Mouse (Mus musculus) hindbrain, embryonic 15.5 days (tissue): ENCODE data around the gene 1700016K19Rik. TPM values are rescaled to one million over a fixed set of nuclear protein-coding genes. Genes with fewer than 3 reads are reported as not detected.

Experiments
- ATAC-seq: fragments of 200-750 bp; cut with Nextera tagmentation; 2 replicates; pipeline ENCODE4 v1.8.0; 2017; ENCODE audit warnings: low read depth, moderate number of reproducible peaks, moderate TSS enrichment; ENCODE audit not compliant: low FRiP score
- H3K27ac ChIP-seq: fragments of 300-500 bp; sonication (generic); replicated peaks from 2 replicates; pipeline ENCODE4 v1.5.1; 2015; ENCODE audit warnings: mild to moderate bottlenecking, inconsistent platforms
- H3K27me3 ChIP-seq: fragments of 300-500 bp; sonication (generic); 2 replicates; pipeline ENCODE4 v1.6.1; 2015; ENCODE audit warnings: control low read depth, inconsistent platforms
- H3K36me3 ChIP-seq: fragments of 300-500 bp; sonication (generic); 2 replicates; pipeline ENCODE4 v1.6.1; 2015; ENCODE audit warnings: control low read depth, inconsistent platforms
- H3K4me1 ChIP-seq: fragments of 300-500 bp; sonication (generic); replicated peaks from 2 replicates; pipeline ENCODE4 v1.6.1; 2015; ENCODE audit warnings: control low read depth, inconsistent platforms
- H3K4me2 ChIP-seq: fragments of 300-500 bp; sonication (generic); 2 replicates; pipeline ENCODE4 v1.6.1; 2015; ENCODE audit warnings: moderate library complexity, mild to moderate bottlenecking, inconsistent platforms
- H3K4me3 ChIP-seq: fragments of 300-500 bp; sonication (generic); 2 replicates; pipeline ENCODE4 v1.5.1; 2015; ENCODE audit warnings: mild to moderate bottlenecking, inconsistent platforms
- H3K9ac ChIP-seq: fragments of 300-500 bp; sonication (generic); 2 replicates; pipeline ENCODE4 v1.6.1; 2015; ENCODE audit warnings: inconsistent platforms
- H3K9me3 ChIP-seq: fragments of 300-500 bp; sonication (generic); 2 replicates; pipeline ENCODE4 v1.6.1; 2016; ENCODE audit warnings: control low read depth, inconsistent platforms
- WGBS: fragments of 180-500 bp; shearing (Covaris S2); methylation state at CpG from one replicate; pipeline ENCODE4 v1.1.7; 2015; 5-methylcytosine and 5-hydroxymethylcytosine counted together
- polyA plus RNA-seq: library from polyadenylated mRNA; unstranded; fragments of >200 nt; fragmentation: Nextera tagmentation; extraction: Ambion mirVana; gene quantifications from 2 replicates; pipeline ENCODE4 v1.2.1, GENCODE M21; 2015

The 1700016K19Rik gene
- polyA plus RNA-seq = 4.3 and 5.0 TPM in 2 replicates

DNA sequence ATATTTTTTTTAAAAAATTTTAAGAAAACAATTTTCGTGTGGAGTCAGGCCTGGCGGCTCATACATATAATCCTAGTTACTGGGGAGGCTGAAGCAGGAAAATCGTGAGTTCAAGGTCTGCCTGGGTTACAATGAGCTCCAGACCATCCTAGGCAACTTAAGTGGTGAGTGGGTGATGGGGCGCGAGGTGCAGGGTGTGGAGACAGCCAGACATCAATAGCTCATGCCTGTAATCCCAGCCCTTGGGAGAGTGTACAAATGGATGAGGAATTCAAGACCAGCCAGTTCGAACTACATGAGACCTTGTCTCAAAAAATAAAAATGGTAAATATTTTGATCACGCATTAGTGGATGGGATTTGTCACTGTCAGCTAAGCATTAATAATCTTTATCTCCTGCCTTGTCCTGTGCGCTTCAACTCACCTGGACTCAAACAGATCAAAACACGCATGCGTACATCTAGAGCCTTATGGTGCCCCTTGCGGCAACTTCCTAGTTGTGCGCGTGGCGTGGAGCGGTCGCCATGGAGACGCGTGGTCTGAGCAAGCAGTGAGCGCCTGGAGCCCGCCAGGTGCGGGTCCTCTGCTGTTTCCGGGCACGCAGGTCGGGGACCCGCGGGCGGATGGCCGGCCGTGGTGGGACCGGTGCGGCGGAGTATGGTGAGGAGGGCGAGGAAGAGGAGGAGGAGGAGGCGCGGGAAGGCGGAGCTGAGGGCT lies at the start of gene 1700016K19Rik:
Gene 1700016K19Rik (plus strand): TSS at position 473 of the 716 bp plus-strand sequence.
- Histone ChIP-seq H3K9me3 (no peaks in the 10 kb centered on the region), H3K4me2 (peak within 1 kb of the TSS; percentile 94), H3K4me1 (peaks cover 9% of the 10 kb centered on the region), H3K27me3 (peaks cover 4% of the 10 kb centered on the region; the same call in 1 of the 2 replicates), H3K27ac (no peak within 1 kb of the TSS), H3K4me3 (peak within 1 kb of the TSS; percentile 71), H3K36me3 (no peaks in the 10 kb centered on the region), H3K9ac (peak within 1 kb of the TSS; percentile 50)
- ATAC-seq = peak; percentile 87
- WGBS = 13% methylated on average over 35 of the region's 36 CpGs

DNA sequence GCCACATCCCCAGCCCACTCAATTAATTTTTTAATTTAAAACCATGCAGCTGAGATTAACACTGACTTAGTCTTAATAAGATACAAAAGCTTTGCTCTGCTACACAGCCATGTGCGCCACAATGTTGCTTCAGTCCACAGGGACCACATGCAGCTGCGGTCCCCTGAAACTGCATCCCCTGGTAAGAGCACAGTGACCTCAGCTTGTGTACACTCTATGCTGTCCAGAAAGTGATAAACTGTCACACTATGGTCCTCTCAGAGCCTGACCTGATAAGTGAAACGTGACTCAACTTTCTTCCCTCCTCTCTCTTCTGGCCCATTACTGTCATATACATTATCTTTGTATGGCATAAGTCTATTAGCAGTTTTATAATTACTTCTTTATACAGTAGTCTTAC lies 49.3 kb upstream of the 1700016K19Rik start:
- Histone ChIP-seq H3K4me3 (no peak overlapping the region), H3K27ac (no peak overlapping the region), H3K9ac (no peak overlapping the region), H3K4me1 (peaks cover 23% of the 10 kb centered on the region), H3K27me3 (no peaks in the 10 kb centered on the region), H3K4me2 (no peak overlapping the region), H3K36me3 (no peaks in the 10 kb centered on the region), H3K9me3 (no peaks in the 10 kb centered on the region)
- no peak for ATAC-seq
- 55% methylated on average over 3 of the region's 3 CpGs for WGBS

DNA sequence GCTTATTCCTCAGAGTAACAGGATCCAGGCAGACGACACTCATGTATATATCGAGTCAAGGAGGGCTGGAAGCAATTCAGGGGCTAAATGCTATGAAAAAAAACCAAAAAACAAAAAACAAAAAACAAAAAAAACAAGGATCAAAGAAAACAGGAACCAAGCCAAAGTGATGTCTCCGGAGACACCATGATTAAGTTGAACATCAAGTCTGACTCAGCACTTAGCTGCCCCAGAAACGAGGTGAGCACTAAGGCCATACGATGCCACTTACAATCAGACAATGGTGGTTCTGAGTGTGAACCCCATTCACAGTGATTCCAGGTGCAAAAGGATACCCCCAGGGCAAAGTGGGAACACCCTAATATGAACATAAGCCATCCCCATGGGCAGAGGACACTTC lies 47.8 kb upstream of the 1700016K19Rik start:
- no peak for ATAC-seq
- no peak overlapping the region for H3K9ac ChIP-seq
- peaks cover 9% of the 10 kb centered on the region for H3K4me1 ChIP-seq
- H3K4me3 ChIP-seq = no peak overlapping the region
- H3K36me3 ChIP-seq = no peaks in the 10 kb centered on the region
- no peak overlapping the region for H3K4me2 ChIP-seq
- 88% methylated on average over 5 of the region's 5 CpGs for WGBS
- H3K27me3 ChIP-seq = no peaks in the 10 kb centered on the region
- H3K27ac ChIP-seq = no peak overlapping the region
- no peaks in the 10 kb centered on the region for H3K9me3 ChIP-seq

DNA sequence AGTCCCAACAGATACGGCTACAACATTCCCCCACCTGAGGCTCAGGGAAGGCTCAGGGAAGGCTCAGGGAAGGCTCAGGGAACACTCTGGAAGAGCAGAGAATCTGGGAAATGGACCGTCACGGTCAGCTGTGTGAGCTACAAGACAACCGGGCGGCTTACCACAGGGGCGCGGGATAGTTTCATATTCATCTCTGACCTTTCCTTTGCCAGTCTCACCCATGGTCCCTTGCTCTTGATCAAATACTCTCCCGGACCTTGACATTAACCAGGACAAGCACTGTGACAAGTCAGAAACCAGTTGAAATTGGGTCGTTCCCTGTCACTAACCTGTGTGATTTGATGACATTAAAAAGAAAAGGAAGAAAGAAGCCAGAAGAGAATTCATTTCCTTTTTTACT lies 44.8 kb upstream of the 1700016K19Rik start:
- no peak for ATAC-seq
- WGBS = 86% methylated on average over 9 of the region's 9 CpGs
- no peak overlapping the region for H3K9ac ChIP-seq
- no peak overlapping the region for H3K4me2 ChIP-seq
- no peaks in the 10 kb centered on the region for H3K36me3 ChIP-seq
- H3K27ac ChIP-seq = no peak overlapping the region
- no peaks in the 10 kb centered on the region for H3K4me1 ChIP-seq
- H3K27me3 ChIP-seq = no peaks in the 10 kb centered on the region
- H3K4me3 ChIP-seq = no peak overlapping the region
- no peaks in the 10 kb centered on the region for H3K9me3 ChIP-seq

DNA sequence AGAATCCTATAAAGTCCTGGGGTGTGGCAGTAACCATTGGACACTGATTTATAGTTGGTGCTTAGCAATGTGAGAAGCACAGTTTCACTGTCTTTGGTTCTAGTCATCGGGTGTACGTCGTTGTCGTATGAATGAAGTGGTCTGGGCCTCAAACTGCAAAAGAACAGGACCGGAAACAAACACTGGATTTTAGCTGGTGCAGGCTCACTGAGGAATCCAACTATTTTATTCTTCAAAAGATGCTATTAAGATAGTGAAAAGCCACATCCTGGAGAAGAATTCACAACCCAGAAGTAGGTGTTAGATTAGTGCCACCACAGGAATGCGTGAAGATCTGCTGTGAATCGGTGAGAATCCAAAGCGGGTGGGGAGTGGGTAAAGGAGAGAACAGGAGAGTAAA lies 43.1 kb upstream of the 1700016K19Rik start:
- H3K27me3 ChIP-seq = no peaks in the 10 kb centered on the region
- H3K9me3 ChIP-seq = no peaks in the 10 kb centered on the region
- H3K4me1 ChIP-seq = no peaks in the 10 kb centered on the region
- no peaks in the 10 kb centered on the region for H3K36me3 ChIP-seq
- no peak overlapping the region for H3K9ac ChIP-seq
- 68% methylated on average over 8 of the region's 8 CpGs for WGBS
- H3K4me3 ChIP-seq = no peak overlapping the region
- H3K27ac ChIP-seq = no peak overlapping the region
- no peak overlapping the region for H3K4me2 ChIP-seq
- ATAC-seq = no peak

DNA sequence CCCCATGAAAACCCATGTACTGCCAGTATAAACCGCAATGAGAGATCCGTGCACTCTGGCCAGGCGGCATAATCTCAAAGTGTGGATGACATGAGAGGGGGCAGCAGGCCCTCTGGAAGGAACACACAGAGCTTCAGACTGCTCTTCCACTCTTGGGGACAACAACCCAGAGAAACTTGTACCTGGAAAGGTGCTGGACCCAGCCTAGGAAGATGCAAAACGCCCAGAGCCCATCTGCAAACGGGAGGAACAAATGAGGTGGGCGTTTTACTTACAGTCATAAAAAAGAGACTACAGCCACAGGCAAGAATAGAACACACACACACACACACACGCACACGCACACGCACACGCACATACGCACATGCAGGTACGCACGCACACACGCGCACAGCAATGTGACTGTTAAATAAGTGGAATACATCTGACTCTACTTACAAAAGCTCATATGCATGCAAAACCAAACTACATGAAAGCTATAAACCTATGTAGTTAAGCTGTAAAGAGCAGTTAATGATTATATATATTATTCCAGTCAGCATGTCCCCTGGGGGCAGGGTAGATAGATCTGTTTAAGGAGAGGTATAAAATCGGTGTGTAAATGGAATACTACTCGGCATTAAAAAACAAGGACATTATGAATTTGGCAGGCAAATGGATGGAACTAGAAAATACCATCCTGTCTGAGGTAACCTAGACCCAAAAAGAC lies 42.4 kb upstream of the 1700016K19Rik start:
- Histone ChIP-seq H3K9me3 (no peaks in the 10 kb centered on the region), H3K9ac (no peak overlapping the region), H3K4me3 (no peak overlapping the region), H3K36me3 (no peaks in the 10 kb centered on the region), H3K4me1 (no peaks in the 10 kb centered on the region), H3K27ac (no peak overlapping the region), H3K27me3 (no peaks in the 10 kb centered on the region), H3K4me2 (no peak overlapping the region)
- WGBS = 87% methylated on average over 17 of the region's 17 CpGs
- ATAC-seq = no peak

DNA sequence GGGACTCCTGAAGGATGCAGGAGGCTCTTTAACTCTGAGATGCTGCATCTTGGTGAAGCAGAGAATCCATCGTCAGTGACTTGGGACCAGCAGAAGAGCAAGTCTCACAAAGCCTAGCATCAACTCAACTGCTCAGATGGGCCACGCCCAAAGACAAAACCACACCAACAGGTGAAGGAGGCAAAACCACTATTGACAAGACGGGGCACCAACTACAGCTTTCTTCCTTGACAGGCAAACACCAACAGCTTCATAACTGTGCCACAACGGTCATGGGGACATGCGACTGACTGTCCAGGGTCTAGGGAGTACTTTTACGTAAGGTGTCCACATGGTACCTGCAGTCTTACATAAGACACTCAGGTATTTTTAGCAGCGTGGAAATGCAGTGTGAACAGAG lies 37.9 kb upstream of the 1700016K19Rik start:
- 81% methylated on average over 7 of the region's 7 CpGs for WGBS
- no peak for ATAC-seq
- Histone ChIP-seq H3K36me3 (no peaks in the 10 kb centered on the region), H3K4me3 (no peak overlapping the region), H3K9me3 (no peaks in the 10 kb centered on the region), H3K4me2 (no peak overlapping the region), H3K27me3 (0 out of 2 replicates have a peak, but pooled peaks cover 12% of the 10 kb centered on the region), H3K9ac (no peak overlapping the region), H3K4me1 (peaks cover 34% of the 10 kb centered on the region), H3K27ac (no peak overlapping the region)

DNA sequence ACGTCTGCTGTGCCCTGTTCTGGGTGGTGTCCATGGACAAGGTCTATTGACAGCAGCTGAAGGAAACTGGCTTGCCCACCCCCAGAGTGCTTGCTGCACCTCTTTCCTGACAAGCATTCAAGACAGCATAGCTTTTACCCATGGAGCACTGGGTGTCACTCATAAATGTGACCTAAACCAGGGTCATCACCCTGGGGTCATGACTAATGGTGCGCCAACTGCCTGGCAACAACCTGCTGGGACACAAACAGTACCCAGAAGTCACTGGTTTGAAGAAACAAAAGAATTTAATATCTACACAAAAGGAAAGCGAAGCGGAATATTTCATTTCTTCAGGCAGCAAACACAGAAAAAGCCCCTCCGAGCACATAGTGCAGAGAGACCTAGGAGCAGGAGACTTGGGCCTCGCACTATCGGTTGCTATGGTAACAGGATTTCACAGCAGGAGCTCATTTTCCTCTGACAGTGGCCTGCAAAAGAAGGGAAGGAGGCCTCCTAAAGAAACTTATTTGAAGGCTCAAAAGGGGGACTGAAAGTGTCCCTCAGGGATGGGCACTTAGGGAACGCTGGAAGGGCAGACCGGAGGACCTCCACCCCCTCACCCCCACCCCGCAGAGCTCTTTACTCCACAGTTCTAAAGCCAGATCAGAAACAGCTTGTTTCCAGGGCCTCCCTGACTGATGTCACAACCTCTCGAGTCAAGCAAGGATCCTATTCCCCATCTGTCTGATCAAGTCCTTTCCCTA lies 35.8 kb upstream of the 1700016K19Rik start:
- Histone ChIP-seq H3K4me3 (no peak overlapping the region), H3K4me2 (peak overlapping the region; percentile 3; the same call in 1 of the 2 replicates), H3K27me3 (peaks cover 12% of the 10 kb centered on the region; the same call in 1 of the 2 replicates), H3K27ac (peak overlapping the region; percentile 49), H3K9ac (no peak overlapping the region), H3K9me3 (no peaks in the 10 kb centered on the region), H3K4me1 (peaks cover 42% of the 10 kb centered on the region), H3K36me3 (no peaks in the 10 kb centered on the region)
- ATAC-seq = peak; percentile 47; the same call in 1 of the 2 replicates
- 10% methylated on average over 11 of the region's 11 CpGs for WGBS

DNA sequence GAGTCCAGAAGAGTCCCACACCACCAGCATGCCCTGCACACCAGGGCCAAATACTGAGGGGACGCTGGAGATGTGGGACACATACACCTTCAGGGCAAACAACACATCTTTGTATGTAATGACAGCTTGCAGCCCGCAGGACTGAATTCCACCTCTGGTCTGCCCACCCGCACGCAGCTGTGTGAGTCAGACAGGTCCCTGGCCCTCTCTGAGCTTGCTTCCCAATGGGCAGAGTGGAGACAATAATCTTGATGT lies 35.3 kb upstream of the 1700016K19Rik start:
- no peak overlapping the region for H3K4me3 ChIP-seq

DNA sequence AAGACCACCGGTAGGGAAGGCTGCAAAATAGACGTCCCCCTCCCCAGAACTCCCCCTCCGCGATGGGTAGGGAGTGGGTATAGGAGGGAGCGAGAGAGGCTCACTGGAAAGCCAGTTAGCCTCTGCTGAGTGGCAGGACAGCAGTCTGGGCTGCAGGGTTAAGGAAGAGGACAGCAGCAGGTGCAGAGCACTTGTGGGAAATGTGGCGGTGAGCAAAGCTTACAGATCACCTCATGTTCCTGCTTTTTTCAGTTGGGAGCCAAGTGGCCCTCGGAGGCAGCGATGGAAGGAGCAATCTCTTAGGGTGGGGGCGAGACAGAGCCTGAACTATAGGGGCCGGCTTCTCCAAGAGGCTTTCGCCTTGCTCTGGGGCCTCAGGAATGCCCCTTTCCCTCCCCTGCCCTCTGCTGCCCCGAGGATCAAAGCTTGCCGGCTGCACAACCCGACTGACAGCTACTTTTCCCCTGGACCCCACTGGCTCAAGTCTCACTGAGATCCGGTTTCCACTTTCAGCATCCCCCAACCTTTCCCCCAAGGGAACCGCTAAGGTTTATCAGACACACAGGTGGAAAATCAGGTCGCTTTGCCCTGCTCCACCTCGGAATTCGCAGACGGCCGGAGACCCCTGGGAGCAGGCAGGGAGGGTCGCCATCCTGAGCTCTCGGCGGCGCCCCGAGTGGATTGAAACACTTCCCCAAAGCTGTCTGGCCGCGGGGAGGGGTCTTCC lies 33.9 kb upstream of the 1700016K19Rik start:
- Histone ChIP-seq H3K9ac (peak overlapping the region; percentile 18; the same call in 1 of the 2 replicates), H3K4me2 (peak overlapping the region; percentile 99), H3K27me3 (peaks cover 12% of the 10 kb centered on the region; the same call in 1 of the 2 replicates), H3K4me3 (peak overlapping the region; percentile 62), H3K27ac (no peak overlapping the region), H3K4me1 (peaks cover 42% of the 10 kb centered on the region), H3K9me3 (no peaks in the 10 kb centered on the region), H3K36me3 (no peaks in the 10 kb centered on the region)
- no peak for ATAC-seq
- WGBS = 6% methylated on average over 26 of the region's 28 CpGs

More for the DNA sequence above, 35.3 kb upstream of the 1700016K19Rik start:
- peaks cover 42% of the 10 kb centered on the region for H3K4me1 ChIP-seq
- H3K36me3 ChIP-seq = no peaks in the 10 kb centered on the region
- H3K9ac ChIP-seq = no peak overlapping the region
- no peak for ATAC-seq
- WGBS = 26% methylated on average over 4 of the region's 4 CpGs
- H3K27ac ChIP-seq = no peak overlapping the region
- no peak overlapping the region for H3K4me2 ChIP-seq
- no peaks in the 10 kb centered on the region for H3K9me3 ChIP-seq
- peaks cover 12% of the 10 kb centered on the region; the same call in 1 of the 2 replicates for H3K27me3 ChIP-seq
